Mouse (Mus musculus): ENCODE data around the gene Fmnl2. TPM values are rescaled to one million over a fixed set of nuclear protein-coding genes. Genes with fewer than 3 reads are reported as not detected.

The Fmnl2 gene
- polyA plus RNA-seq, 2 experiments, result 12.6 to 27.2 TPM

GRCm38 (mm10) chr2:52964386-52964928 is 106.8 kb downstream of the Fmnl2 start:
- 48% methylated on average over 7 of the region's 7 CpGs for WGBS

GRCm38 (mm10) chr2:52966227-52966626 is 108.6 kb downstream of the Fmnl2 start:
- H3K9ac ChIP-seq (ENCODE audit: low read depth, low read length, severe bottlenecking), result no peak overlapping the region
- H3K9me3 ChIP-seq (ENCODE audit: control insufficient read depth, low read length), result no peaks in the 10 kb centered on the region
- TF ChIP-seq POLR2A (IDR thresholded peaks at IDR 0.05; ENCODE audit: borderline replicate concordance, extremely low read depth, insufficient read depth, insufficient read length), result no peak
- WGBS, result 46% methylated on average over 5 of the region's 5 CpGs
- H3K4me2 ChIP-seq (replicated peaks; ENCODE audit: low read depth, low read length, severe bottlenecking), result no peak overlapping the region
- no peak overlapping the region; the same call in 1 of the 2 replicates for H3K27ac ChIP-seq (replicated peaks; ENCODE audit: low read depth, low read length)
- no peak overlapping the region for H3K4me3 ChIP-seq (replicated peaks; ENCODE audit: low read length)
- no peaks in the 10 kb centered on the region for H3K36me3 ChIP-seq (ENCODE audit: control insufficient read depth, insufficient read depth, low read length)
- peaks cover 64% of the 10 kb centered on the region for H3K4me1 ChIP-seq (ENCODE audit: control insufficient read depth, insufficient read depth, low read length)
- DNase-seq (ENCODE audit: low spot score) (no peak), ATAC-seq (ENCODE audit: low FRiP score, low read depth) (no peak)
- H3K27me3 ChIP-seq (ENCODE audit: control insufficient read depth, insufficient read depth, low read length), result no peaks in the 10 kb centered on the region

More at GRCm38 (mm10) chr2:52964386-52964928, 106.8 kb downstream of the Fmnl2 start:
- Histone ChIP-seq H3K27me3 (ENCODE audit: control insufficient read depth, insufficient read depth, low read length) (no peaks in the 10 kb centered on the region), H3K9me3 (ENCODE audit: control insufficient read depth, low read length) (no peaks in the 10 kb centered on the region), H3K36me3 (ENCODE audit: control insufficient read depth, insufficient read depth, low read length) (no peaks in the 10 kb centered on the region), H3K27ac (replicated peaks; ENCODE audit: low read depth, low read length) (no peak overlapping the region), H3K9ac (ENCODE audit: low read depth, low read length, severe bottlenecking) (no peak overlapping the region), H3K4me1 (ENCODE audit: control insufficient read depth, insufficient read depth, low read length) (peaks cover 73% of the 10 kb centered on the region), H3K4me3 (replicated peaks; ENCODE audit: low read length) (no peak overlapping the region), H3K4me2 (replicated peaks; ENCODE audit: low read depth, low read length, severe bottlenecking) (no peak overlapping the region)
- no peak for TF ChIP-seq POLR2A (IDR thresholded peaks at IDR 0.05; ENCODE audit: borderline replicate concordance, extremely low read depth, insufficient read depth, insufficient read length)
- ATAC-seq (ENCODE audit: low FRiP score, low read depth), result no peak
- no peak for DNase-seq (ENCODE audit: low spot score)

DNA sequence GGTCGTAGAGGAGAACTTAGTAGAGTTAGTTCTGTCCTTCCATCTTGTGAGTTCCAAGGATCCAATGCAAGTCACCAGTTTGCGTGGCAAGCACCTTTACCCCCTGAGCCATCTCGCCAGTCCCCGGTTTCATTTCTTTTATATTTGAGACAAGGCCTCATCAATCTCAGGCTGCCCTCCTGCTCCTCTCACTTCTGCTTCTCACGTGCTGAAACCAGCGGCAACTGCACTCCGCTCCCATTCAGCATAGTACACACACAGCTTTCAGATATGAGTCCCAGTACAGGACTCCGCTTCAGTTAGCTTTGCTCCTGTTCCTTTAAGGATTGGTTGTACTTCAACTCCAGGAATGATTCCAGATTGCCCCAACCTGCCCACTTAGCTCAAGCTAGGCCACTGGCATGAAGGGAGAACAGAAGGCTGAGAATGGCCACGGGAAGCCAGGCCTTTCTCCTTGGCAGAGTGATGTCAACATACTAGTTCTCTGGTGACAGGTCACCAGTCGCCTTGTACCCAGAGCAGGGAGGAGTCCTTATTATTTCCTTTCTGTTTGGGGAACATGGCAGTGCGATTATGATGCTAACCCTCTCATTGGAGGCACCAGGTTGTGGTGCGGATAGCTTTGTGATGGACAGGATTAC is 109.3 kb downstream of the Fmnl2 start:
- H3K4me1 ChIP-seq (ENCODE audit: control insufficient read depth, insufficient read depth, low read length), result peaks cover 64% of the 10 kb centered on the region
- H3K36me3 ChIP-seq (ENCODE audit: control insufficient read depth, insufficient read depth, low read length), result no peaks in the 10 kb centered on the region
- H3K27me3 ChIP-seq (ENCODE audit: control insufficient read depth, insufficient read depth, low read length), result no peaks in the 10 kb centered on the region
- DNase-seq (ENCODE audit: low spot score) (no peak), ATAC-seq (ENCODE audit: low FRiP score, low read depth) (no peak)
- no peak overlapping the region for H3K4me3 ChIP-seq (replicated peaks; ENCODE audit: low read length)
- no peak overlapping the region for H3K9ac ChIP-seq (ENCODE audit: low read depth, low read length, severe bottlenecking)
- H3K27ac ChIP-seq (replicated peaks; ENCODE audit: low read depth, low read length), result no peak overlapping the region
- TF ChIP-seq POLR2A (IDR thresholded peaks at IDR 0.05; ENCODE audit: borderline replicate concordance, extremely low read depth, insufficient read depth, insufficient read length), result no peak
- no peak overlapping the region for H3K4me2 ChIP-seq (replicated peaks; ENCODE audit: low read depth, low read length, severe bottlenecking)
- H3K9me3 ChIP-seq (ENCODE audit: control insufficient read depth, low read length), result no peaks in the 10 kb centered on the region
- 83% methylated on average over 12 of the region's 12 CpGs for WGBS

GRCm38 (mm10) chr2:52967461-52967823 is 109.8 kb downstream of the Fmnl2 start:
- Histone ChIP-seq H3K4me2 (replicated peaks; ENCODE audit: low read depth, low read length, severe bottlenecking) (no peak overlapping the region), H3K9me3 (ENCODE audit: control insufficient read depth, low read length) (no peaks in the 10 kb centered on the region), H3K27me3 (ENCODE audit: control insufficient read depth, insufficient read depth, low read length) (no peaks in the 10 kb centered on the region), H3K4me3 (replicated peaks; ENCODE audit: low read length) (no peak overlapping the region), H3K9ac (ENCODE audit: low read depth, low read length, severe bottlenecking) (no peak overlapping the region), H3K27ac (replicated peaks; ENCODE audit: low read depth, low read length) (no peak overlapping the region), H3K4me1 (ENCODE audit: control insufficient read depth, insufficient read depth, low read length) (peaks cover 64% of the 10 kb centered on the region), H3K36me3 (ENCODE audit: control insufficient read depth, insufficient read depth, low read length) (no peaks in the 10 kb centered on the region)
- no peak for ATAC-seq (ENCODE audit: low FRiP score, low read depth)
- DNase-seq (ENCODE audit: low spot score), result no peak
- WGBS, result 85% methylated on average over 5 of the region's 5 CpGs
- TF ChIP-seq POLR2A (IDR thresholded peaks at IDR 0.05; ENCODE audit: borderline replicate concordance, extremely low read depth, insufficient read depth, insufficient read length), result no peak

DNA sequence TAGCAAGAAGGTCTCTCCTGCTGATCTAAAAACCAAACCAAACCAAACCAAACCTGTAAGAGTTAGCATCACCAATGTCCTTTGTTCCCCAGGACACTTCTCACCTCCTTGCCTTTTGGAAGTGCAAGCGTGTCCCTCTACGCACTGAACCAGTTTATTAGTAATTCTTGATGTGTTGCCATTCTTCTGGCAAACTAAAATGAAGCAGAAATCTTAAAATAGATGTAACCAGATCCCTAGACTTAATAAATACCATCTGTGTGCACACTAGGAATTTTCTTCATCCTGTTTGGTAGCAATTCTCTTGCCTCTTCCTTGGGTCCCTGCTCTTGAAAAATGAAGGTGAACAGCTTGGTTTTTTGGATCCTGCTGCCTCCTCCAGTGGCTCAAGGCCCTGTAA is 111.2 kb downstream of the Fmnl2 start:
- no peak overlapping the region for H3K9ac ChIP-seq (ENCODE audit: low read depth, low read length, severe bottlenecking)
- no peaks in the 10 kb centered on the region for H3K36me3 ChIP-seq (ENCODE audit: control insufficient read depth, insufficient read depth, low read length)
- no peak overlapping the region for H3K4me2 ChIP-seq (replicated peaks; ENCODE audit: low read depth, low read length, severe bottlenecking)
- no peak for TF ChIP-seq POLR2A (IDR thresholded peaks at IDR 0.05; ENCODE audit: borderline replicate concordance, extremely low read depth, insufficient read depth, insufficient read length)
- H3K4me3 ChIP-seq (replicated peaks; ENCODE audit: low read length), result no peak overlapping the region
- peak overlapping the region; percentile 83 for H3K27ac ChIP-seq (replicated peaks; ENCODE audit: low read depth, low read length)
- no peaks in the 10 kb centered on the region for H3K9me3 ChIP-seq (ENCODE audit: control insufficient read depth, low read length)
- DNase-seq (ENCODE audit: low spot score) (peak; percentile 83), ATAC-seq (ENCODE audit: low FRiP score, low read depth) (peak; percentile 66)
- H3K27me3 ChIP-seq (ENCODE audit: control insufficient read depth, insufficient read depth, low read length), result no peaks in the 10 kb centered on the region
- peaks cover 62% of the 10 kb centered on the region for H3K4me1 ChIP-seq (ENCODE audit: control insufficient read depth, insufficient read depth, low read length)
- WGBS, result 24% methylated on average over 2 of the region's 2 CpGs

Measured in limb, embryonic 14.5 days (tissue).